Mouse (Mus musculus): ENCODE results near the gene Taf5.
A peak's percentile ranks its signal among the peaks of the same experiment; 100 is the strongest.

Gene Taf5

DNA sequence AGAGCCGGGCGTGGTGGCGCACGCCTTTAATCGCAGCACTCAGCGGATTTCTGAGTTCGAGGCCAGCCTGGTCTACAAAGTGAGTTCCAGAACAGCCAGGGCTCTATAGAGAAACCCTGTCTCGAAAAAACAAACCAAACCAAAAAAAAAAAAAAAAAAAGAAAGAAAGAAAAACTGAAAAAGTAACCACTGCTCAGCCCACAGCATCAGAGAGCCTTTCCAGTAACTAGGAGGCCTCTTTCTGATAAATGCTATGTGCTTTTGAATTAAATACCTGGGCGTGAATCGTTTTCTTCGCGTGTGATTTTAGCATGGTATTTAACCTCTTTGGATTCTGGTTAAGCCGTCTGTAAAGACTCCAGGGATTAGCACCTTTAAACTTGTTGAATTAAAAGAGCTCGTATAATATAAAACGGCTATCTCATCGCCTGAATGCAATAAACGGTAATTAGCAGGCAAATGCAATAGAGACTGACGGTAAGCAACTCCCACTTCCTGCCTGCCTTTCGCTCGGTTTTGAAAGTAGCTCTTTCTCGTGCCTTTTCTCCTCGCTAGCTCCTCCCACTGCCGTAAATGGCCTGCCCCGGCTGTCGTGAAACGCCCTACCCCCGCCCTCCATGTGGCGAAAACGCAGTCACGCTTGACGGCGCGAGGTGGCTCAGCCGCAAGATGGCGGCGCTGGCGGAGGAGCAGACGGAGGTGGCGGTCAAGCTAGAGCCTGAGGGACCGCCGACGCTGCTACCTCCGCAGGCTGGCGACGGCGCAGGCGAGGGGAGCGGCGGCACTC lies at the start of gene Taf5:
Gene Taf5 (plus strand): TSS at position 651 of the 787 bp plus-strand sequence.
- peak; percentile 98 for DNase-seq

- no peak for DNase-seq
These were observed 49.7 kb upstream of the Taf5 start for GRCm38 (mm10) chr19:47017831-47018230.

GRCm38 (mm10) chr19:47018330-47018729 lies 49.2 kb upstream of the Taf5 start:
- DNase-seq = no peak

GRCm38 (mm10) chr19:47019326-47019725 lies 48.2 kb upstream of the Taf5 start:
- no peak for DNase-seq

DNA sequence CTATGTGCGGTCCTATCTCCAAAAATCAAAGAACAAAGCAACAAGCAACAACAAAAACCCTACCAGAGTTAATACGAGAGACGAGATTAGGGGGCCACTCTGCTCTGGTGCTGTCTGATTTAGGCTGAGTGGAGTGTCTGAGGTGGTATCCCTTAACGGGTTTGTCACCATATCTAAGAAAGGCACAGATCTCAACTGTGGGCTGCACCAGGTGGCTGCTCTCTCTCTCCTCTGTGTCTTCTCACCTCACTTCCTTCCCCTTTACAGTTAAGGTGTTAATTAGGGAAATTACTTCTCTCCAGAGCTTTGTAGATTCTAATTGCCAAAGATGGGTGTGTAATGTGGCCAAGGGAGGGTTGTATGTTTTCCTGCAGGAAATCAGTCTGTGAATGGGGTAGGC lies 44.8 kb upstream of the Taf5 start:
- DNase-seq = no peak

DNA sequence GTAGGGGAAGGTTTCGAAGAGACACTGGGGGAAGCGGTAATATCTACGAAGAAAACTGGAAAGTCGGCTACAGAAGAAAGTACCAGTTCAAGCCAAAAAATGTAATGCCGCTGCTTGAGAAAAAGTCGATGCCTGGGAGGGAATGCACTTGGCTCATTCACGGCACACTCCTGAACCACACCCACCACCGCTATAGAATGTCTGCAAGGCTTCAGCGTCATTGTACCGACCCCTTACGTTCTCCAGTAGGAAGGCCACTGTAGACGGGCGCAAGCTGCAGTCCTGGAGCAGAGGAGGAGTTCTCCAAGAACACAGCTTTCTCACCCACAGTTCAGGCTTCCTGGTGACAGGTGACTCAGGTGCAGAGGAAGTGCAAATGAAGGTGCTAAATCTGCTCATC lies 44.0 kb upstream of the Taf5 start:
- DNase-seq = no peak

- DNase-seq = no peak
These were observed 42.6 kb upstream of the Taf5 start for GRCm38 (mm10) chr19:47024954-47025353.

DNA sequence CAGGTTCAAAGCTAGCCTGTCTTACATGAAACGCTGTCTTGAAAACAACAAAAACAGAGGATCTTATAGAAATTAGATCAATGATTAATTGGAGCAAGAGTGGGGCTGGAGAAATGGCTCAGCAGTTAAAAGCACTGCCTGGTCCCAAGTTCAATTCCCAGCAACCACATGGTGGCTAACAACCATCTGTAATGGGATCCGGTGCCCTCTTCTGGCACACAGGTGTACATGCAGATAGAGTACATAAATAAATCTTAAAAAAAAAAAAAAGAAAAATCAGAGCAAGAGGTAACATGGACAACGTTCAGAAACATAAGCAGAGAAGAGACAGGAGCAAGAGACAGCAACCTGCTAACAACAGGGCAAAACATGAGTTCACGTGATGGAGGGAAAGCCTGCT lies 41.0 kb upstream of the Taf5 start:
- DNase-seq = no peak

DNA sequence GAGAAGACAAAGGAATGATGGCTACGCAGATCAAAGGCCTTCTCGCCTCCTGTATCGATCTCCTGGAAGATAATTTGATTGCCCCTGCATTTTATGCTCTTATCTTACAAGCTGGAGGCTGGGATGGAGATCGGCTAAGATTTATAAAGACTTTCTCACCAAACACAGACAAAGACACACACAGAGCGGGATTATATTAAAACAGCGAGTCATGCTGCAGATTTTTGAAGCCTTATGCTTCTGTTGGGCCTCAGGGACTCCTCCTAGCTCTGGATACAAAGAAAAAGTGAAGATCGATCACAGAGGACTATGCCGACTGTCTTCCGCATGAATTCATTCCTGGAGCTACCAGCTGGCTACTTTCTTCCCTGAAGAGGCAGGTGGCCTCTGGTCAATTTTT lies 37.8 kb upstream of the Taf5 start:
- DNase-seq = no peak

DNA sequence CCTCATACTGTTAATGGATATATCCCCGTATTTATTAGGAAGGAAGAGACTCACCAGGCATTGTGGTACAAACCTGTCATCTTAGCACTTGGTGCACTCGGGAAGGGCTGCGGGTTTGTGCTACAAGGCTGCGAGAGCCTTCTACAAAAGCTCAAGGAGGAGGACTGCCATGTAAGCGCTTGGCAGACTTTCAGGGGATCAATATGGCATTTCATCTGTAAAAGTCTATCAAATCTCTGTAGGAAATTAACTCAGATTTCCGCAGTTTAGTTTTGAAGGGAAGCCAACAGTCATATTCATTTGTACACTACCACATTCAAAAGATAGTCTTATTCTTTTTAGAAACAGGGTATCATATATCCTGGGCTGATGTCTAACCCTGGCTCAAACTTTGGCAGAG lies 35.8 kb upstream of the Taf5 start:
- DNase-seq = no peak

GRCm38 (mm10) chr19:47034916-47035315 lies 32.6 kb upstream of the Taf5 start:
- no peak for DNase-seq

DNA sequence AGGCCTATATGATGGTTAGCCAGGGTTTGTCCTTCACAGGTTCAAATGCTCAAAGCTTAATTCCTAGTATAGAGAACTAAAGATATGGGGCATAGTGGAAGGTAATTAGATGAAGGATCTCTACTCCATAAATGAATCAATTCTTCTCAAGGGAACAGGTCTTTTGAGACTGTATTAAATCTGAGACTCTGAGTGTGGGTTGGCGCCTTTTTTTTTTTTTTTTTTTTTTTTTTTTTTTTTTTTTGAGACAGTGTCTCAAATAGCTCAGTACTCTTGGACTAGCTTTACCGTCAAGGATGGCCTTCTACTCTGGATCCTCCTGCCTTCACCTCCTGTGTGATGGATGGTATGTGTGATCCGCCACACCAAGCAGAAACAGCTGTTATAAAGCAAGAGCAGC lies 30.9 kb upstream of the Taf5 start:
- DNase-seq = no peak

DNA sequence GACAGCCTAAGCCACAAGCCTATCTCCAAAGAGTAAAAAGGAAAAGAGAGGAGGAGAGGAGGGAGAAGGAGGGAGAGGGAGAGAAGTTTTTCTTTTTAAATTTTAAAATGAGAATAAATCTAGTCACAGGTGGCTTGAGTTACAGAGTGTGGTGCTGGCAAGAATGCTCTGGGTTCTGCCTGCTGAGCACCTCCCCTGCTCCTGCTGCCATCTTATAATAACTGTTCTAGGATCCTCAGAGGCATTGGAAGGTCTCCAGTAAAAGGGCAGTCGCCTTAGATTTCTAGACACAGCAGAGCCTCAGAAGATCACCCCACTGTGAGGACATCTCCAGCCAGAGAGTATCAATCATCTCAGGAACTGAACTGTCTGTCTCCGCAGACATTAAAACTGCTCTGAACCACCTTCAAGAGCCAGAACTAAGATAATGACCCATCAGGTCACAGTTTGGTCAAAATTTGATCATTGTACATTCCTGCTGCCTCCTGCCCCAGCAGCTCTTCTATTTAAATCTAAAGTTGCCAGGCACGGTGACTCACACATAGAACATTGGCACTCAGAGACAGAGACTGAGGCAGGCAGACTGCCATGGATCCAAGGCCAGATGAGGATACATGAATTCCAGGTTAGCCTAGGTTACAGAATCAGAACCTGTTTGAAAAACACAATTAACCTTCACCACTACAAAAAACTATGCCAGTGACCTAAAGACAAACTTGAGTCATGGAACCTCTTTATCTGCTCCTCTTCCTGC lies 26.6 kb upstream of the Taf5 start:
- peak; percentile 22 for DNase-seq

- DNase-seq = no peak
These were observed 23.9 kb upstream of the Taf5 start for GRCm38 (mm10) chr19:47043608-47044007.

DNA sequence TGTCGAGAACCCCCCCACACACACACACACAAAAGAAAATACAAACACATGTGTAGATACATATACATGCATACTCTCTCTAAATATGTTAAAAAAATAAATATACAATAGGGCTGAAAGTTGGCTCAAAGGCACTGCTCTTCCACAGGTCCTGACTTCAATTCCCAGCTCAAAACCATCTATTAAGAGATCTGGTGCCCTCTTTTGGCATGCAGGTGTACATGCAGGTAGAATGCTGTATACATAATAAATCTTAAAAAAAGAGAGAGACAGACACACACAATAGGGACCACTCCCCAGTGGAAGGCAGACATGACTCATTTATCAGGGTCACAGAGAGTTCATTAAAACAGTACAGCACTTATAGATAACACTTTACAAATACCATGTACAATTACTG lies 21.2 kb upstream of the Taf5 start:
- no peak for DNase-seq

GRCm38 (mm10) chr19:47047236-47047833 lies 20.2 kb upstream of the Taf5 start:
- DNase-seq = no peak

DNA sequence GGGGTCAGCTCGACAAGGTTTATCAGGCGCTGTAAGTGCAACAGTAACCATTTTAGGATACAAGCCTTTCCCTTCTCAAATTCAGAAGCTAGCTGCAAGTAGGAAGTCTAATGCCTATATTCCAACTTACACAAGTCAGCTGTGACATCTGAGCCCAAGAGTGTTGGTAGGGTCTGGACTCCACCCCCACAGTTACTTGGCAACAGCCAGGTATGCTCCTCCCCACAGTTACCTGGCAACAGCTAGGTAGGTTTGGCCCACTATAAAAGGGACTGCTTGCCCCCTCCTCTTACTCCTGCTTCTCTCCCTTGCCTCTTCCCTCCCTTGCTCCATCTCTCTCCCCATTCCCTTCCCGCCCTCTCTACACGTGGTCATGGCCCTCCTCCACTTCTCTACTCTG lies 18.5 kb upstream of the Taf5 start:
- DNase-seq = no peak

DNA sequence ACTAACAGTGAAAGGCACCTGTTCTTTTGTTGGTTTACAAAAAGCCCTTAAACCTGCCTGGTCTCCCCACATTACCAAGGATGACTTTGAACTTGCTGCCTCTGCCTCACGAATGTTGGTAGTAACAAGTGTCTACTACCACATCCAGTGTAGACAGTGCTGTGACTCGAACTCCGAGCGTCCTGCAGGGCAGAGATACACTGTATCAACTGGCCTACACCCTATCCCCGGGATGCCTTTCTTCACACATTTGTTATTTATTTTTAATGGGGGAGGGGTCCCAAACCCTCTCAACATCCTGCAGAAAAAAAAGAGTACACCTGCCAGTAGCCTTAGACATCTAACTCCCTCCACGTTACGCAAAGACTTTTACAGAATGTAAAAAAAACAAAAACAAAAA lies 17.7 kb upstream of the Taf5 start:
- no peak for DNase-seq

DNA sequence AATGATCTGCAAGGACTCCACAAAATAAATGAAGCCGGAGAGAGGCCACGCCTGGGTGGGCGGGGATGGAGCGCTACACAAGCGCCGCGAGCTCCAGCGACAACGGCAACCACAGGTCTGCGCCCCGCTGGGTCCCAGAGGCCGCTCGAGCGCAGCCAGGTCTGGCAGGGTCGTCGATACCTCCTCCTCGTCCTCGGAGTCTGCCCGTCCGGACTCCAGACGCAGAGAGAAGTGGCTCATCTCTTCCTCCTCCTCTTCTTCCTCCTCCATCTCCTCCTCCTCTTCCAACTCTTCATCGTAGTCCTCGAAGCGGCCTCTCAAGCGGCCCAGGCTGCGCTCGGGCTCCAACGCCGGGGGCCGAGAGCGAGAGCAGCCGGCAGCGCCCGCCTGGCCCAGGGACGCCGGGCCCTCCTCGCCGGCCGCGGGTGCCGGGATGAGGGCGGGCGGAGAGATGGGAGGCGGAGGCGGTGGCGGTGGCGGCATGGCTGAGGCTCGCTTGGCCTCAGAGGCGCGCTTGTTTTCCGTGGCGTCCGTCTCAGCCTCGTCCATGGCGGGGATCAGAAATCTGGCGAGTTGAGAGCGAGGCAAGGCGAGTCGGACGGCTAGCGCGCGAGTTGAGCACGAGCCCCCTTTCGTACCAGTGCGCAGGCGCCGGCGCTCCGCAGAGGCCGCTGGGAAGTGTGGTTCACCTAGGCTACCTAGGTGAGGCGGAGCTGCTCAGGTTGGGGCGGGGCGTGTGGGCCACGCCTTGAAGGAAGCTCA lies 17.1 kb upstream of the Taf5 start, which contains the start of gene Pcgf6:
Gene Pcgf6 (minus strand): TSS at position 636 of the 762 bp plus-strand sequence.
- peak; percentile 88 for DNase-seq

DNA sequence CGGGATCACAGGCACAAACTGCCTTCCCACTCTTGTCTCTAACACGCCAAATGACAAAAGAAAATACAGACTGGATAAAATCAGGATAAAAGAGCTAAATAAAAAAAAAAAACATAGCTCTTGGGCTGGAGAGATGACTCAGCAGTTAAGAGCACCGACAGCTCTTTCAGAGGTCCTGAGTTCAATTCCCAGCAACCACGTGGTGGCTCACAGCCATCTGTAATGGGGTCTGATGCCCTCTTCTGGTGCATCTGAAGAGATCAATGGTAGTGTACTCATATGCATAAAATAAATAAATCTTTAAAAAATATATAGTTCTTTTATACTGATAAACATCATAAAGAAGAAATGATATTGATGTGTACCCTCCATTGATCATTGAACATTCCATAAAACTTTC lies 14.6 kb upstream of the Taf5 start:
- no peak for DNase-seq

DNA sequence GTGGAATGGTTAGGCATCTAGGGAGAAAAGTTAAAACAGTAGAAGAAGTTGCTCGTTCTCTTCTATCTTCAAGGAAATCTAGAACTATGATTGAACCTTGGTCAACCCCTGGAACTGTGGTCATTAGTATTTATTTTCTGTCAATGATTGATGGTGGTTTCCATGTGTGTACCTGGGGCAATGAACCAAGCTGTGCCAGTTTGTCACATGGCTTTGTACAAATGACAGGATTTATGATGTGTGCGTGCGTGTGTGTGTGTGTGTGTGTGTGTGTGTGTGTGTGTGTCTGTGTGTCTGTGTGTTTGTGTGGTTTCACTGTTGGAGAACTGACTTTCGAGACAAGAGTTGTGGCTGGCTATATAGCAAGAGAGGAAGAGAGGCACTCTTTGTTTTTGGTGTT lies 14.1 kb upstream of the Taf5 start:
- no peak for DNase-seq

GRCm38 (mm10) chr19:47057684-47058083 lies 9.9 kb upstream of the Taf5 start:
- no peak for DNase-seq

GRCm38 (mm10) chr19:47065860-47066259 lies 1.7 kb upstream of the Taf5 start:
- no peak for DNase-seq

All from right cerebral cortex, postnatal 25 days (tissue).